Mouse (Mus musculus) cerebellum, adult 11 months (tissue): Measurements from ENCODE around the gene Nck2.
A peak's percentile ranks its signal among the peaks of the same experiment; 100 is the strongest.

Experiments
- DNase-seq: peaks from one replicate; pipeline ENCODE4 v3.0.0; 2022

Gene Nck2

GRCm38 (mm10) chr1:43444531-43444930 lies at the start of gene Nck2:
Nck2 (plus strand) TSS chr1:43444579.
- DNase-seq, result no peak

DNA sequence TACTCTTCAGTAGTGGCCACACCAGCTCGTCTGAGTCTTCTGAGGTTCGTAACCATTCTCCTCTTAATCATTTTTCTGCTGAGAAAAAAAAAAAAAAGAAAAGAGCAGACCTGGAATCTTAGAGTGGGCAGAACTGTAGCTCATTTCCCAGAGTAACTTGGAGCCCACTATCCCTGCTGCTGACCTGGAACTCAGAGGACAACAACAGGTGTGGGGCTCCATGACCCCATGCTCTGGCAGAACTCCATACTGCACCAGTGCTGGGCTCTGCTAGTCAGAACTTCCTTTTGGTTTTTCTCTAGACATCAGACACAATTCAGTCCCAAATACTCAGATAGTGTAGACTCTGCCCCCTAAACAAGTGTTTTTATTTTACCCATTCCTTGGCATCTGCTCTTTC lies 49.3 kb upstream of the Nck2 start:
- no peak for DNase-seq

GRCm38 (mm10) chr1:43395799-43396198 lies 48.6 kb upstream of the Nck2 start:
- no peak for DNase-seq

- DNase-seq, result no peak
Observed at GRCm38 (mm10) chr1:43396522-43396921, 47.9 kb upstream of the Nck2 start.

GRCm38 (mm10) chr1:43397096-43397495 lies 47.3 kb upstream of the Nck2 start:
- DNase-seq, result peak; percentile 22

- no peak for DNase-seq
Observed at GRCm38 (mm10) chr1:43398738-43399601, 45.4 kb upstream of the Nck2 start.

DNA sequence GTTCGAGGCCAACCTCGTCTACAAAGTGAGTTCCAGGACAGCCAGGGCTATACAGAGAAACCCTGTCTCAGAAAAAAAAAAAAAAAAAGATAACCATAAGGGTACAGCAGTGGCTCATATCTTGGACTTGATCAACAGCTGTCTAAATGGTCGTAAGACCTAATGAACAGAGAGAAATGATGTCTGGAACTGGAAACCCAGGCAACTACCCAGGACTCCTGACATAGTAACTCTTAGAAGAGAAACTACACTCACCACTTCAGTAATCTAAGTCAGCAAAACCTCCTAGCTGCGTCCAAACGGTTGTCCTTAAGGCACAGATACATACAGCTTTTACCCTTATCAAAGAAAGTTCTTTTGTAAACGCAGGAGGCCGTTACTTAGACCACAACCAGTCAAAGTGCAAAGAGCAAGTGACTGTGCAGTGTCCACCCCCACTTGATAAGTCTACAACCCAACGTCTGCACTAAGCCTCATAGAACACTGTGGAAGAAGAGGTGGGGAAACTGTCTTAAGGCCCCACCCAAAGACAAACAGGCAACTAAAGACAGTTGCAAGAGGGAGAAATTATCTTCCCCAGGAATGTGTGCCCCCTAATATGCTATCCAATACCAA lies 44.7 kb upstream of the Nck2 start:
- DNase-seq, result no peak

- DNase-seq, result no peak
Observed at GRCm38 (mm10) chr1:43400655-43401054, 43.7 kb upstream of the Nck2 start.

GRCm38 (mm10) chr1:43403341-43403740 lies 41.0 kb upstream of the Nck2 start:
- DNase-seq, result no peak

GRCm38 (mm10) chr1:43404693-43405678 lies 39.4 kb upstream of the Nck2 start:
- no peak for DNase-seq

GRCm38 (mm10) chr1:43409019-43409418 lies 35.4 kb upstream of the Nck2 start:
- no peak for DNase-seq

GRCm38 (mm10) chr1:43412825-43413224 lies 31.6 kb upstream of the Nck2 start:
- DNase-seq, result no peak

GRCm38 (mm10) chr1:43413298-43413697 lies 31.1 kb upstream of the Nck2 start:
- no peak for DNase-seq

GRCm38 (mm10) chr1:43413749-43414148 lies 30.6 kb upstream of the Nck2 start:
- no peak for DNase-seq

DNA sequence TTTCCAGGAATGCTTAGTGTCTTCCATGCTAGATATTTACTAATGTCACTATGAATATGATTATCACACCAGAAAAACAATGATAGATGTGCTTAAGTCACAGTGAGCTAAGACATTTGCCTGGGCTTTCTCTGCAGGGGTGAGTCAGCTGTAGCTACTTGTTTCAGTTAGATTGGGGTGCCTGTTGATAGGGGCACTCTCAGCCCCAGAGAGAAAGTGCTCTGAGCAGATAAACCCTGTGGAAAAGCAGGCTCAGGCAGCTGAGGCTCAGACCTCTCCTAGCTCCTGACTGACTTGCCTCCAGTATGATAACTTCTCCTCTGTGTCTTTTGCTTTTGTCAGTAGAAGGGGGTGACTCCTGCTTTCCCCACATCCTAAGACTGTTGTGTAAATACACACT lies 30.2 kb upstream of the Nck2 start:
- DNase-seq, result no peak

GRCm38 (mm10) chr1:43414971-43415370 lies 29.4 kb upstream of the Nck2 start:
- no peak for DNase-seq

- no peak for DNase-seq
Observed at GRCm38 (mm10) chr1:43422969-43423748, 21.2 kb upstream of the Nck2 start.

GRCm38 (mm10) chr1:43426526-43426925 lies 17.9 kb upstream of the Nck2 start:
- DNase-seq, result no peak

DNA sequence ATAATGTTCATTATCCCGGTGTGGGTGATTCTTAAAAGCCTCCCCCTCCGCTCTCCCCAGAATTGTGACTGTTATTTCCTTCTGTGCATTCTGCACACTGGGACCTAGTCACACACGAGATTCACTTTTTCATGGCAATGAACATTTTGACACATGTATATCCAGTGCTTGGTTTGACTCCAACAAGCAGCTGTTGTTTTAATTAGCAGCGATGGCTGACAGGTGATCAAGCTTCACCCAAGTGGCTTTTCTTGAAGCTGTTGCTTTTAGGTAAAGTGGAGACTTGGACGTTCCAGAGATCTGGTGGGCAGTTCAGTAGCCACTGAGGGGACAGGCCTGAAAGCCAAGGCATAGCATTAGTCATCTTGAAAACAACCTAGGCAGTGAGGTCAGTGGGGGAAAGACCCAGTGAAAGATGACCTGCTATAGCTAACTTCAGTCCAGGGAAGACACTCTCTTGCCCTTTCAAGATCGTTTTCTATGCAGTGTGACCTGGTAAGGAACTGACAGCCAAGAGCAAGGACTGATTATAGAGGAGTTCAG lies 17.3 kb upstream of the Nck2 start:
- DNase-seq, result no peak

DNA sequence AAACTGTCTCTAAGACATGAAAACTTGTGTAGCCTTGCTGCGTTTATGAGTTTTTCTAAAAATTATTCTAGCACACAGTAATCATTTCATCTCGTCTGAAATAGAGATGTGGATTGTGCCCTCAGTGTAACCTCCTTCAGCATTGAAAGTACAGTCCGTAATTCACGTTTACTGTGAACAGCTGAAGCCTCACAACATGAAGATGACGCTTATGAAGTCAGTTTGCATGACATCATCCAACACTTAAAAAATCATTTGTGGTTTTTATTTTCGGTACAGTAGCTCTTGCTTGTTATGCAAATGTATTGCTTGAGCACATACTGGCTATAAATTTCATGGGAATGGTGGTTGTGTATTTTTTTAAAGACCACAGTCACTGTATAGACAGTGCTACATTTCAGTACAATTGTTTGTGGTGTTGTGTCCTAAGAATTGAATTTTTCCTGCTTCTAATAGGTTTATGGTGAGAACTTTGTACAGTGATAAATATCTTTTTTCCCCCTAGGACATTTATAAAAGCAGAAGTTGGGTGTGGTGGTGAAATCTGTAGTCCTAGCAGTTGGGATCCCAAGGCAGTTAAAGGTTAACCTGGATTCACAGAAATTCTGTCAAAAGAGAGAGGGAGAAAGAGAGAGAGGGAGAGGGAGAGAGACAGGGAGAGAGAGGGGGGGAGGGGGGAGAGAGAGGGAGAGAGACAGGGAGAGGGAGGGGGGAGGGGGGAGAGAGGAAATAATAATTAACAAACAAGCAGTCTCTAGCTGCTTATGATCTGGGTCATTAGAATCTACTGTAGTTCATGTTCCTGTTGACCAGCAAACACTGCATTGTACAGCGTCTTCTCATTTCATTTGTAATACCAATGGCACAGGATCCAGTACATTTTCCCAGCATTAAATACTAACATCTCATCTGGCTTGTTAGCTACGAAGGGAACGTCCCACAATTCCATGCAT lies 14.2 kb upstream of the Nck2 start:
- DNase-seq, result no peak

DNA sequence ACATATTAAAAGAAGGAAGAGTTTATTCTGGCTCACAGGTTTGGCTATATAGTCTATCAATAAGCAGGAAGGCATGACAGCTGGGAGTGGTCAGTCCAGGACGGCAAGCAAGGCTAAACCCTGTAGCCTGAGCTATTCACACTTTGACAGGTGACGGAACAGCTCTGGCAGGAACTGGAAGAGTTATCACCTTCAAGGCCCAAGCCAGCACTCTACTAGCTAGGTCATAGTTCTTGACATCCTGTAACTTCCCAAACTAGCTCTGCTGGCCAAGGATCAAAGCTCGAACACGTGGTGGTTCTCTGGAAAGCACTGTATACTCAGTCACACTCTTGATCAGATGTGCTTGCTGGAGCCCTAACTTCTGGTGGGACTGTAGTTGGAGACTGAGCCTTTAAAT lies 10.5 kb upstream of the Nck2 start:
- no peak for DNase-seq
